Mouse (Mus musculus): ENCODE data around the gene Gm10097.

The Gm10097 gene

DNA sequence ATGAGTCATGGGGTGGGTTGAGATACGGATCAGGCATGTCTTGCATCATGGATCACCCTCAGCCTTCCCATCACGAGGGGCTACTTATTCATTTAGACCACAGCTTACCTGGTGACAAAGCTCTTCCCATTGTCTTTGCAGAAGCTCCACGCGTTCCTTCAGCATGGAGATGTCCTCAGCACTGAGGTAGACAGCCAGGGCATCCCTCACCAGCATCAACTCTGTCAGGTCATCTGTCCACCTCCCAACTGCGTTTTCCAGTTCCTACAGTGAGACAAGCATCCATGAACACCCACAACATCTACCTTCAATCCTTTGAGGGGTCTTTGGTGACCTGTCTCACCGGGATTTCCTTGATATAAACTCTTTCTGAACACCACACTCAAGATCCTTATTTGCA lies 14.7 kb downstream of the Gm10097 start:
- DNase-seq (ENCODE audit: low spot score in 2 of 2), result no peak

DNA sequence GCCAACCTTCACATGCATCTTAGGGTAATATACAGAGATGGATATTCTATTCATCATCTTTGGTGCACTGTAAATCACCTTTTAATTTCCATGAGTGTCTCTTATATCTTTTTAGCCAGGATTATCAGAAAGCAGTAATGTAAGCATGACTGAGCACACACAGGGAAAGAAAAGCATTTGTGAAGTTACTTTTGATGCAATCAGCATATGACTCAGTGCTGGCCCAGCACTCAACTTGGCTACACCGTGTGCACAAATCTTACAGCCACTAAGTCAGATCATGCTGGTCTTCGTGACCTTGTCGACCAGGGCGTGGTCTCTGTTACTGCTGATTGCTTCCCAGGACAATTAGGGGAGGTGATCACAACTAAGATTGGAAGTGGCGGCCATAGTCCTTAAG lies 16.8 kb downstream of the Gm10097 start:
- peak; percentile 8 to 11 for DNase-seq (ENCODE audit: low spot score in 2 of 2)

DNA sequence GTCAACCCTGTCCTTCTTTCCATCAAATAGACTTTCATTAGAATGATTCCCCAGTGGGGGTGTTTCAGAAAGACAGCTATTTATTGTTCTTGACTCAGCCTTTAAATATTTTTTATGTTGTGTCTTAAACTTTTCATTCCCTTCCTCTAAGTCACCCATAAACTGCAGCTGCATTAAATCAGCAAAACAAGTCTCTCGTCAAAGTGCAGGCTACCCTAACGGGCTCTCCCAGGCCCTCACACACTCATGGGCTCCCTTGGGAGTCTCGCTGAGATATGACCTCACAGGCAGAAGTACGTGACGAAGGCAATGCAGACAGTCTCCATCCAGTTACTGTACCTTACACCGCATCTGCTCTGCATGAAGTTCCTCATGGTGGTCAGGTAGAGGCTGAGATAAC lies 17.3 kb downstream of the Gm10097 start:
- DNase-seq (ENCODE audit: low spot score in 2 of 2), result no peak

DNA sequence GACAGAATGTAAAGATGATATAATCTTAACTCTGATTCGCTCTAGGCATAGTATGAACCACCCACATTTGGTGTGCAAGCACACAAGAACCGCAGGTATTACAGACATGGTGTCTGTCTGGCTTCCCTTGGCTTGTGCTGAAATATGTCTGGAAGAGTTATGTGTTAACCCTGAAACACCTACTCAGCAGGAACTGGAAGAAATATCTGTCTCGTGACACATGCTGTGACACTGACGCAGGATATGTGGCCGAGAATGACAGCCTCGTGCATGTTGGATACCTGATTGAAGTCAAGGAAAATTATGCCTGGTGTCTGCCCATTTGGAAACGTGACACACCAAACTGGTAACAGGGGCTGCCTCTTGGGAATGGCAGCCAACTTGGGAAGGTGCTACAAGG lies 18.3 kb downstream of the Gm10097 start:
- DNase-seq (ENCODE audit: low spot score in 2 of 2), result no peak

DNA sequence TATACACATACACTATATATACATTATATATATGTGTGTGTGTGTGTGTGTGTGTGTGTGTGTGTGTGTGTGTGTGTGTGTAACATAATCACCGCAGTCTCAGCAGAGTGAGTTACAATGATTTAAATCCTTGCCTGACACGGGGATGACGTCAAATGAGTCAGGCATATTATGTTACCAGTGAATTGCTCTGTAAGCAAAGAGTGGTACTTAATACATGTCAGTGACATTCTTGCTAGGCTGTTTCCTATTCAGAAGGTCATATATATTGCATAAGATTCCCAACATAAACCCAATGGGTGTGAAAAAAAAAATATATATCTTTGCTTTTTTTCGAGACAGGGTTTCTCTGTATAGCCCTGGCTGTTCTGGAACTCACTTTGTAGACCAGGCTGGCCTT lies 20.1 kb downstream of the Gm10097 start:
- DNase-seq (ENCODE audit: low spot score in 2 of 2), result no peak

DNA sequence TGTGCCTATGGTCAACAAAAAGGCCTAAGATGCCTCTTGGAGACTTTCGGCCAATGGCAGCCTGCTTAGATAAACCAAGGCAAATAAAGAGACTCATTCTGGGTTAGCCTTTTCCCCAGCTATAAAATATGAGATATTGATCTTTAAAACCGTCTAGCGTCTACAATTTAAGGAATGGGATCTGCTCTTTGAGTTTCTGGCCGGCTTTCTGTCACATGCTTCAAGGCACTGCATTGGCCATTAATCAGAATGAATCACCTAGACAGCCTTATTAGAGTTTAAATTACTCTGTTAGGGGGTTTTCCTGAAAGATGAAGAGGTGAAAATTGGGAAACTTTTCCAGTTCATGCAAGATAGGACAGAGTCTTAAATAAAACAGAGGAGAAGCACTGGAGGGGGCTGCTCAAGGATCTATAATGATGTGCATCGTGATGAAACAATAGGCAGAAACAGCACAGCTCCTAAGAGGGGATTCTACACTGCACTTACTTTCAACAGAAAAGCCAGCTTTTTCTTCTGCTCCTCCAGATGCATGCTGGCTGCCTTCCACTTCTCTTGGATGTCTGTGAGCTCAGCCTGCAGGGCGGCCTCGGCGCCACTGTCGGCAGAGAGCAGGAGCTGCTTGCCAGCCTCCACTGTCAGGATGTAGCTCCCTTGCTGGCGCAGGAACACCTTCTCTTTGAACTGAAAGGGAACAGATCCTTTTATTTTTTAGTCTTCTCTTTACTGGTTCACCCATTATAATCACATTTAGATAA lies 28.2 kb downstream of the Gm10097 start:
- DNase-seq (ENCODE audit: low spot score in 2 of 2), result peak; percentile 8 to 27

DNA sequence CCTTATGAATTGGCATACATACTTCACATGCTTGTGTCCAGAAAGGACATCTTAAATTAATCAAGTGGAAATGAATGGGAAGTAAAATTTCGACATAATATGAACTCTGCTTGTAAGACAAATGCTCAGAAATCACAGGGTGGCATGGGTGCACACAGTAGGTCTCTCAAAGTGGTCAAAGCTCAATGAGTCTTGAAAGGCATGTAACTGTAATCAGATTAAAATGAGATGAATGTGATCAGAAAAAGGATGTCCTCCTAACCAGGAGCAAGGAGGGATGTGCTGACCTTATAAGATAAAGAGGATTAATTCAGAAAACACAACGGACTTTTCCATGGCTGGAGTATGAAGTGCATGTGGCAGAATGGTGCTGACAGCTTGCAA lies 28.8 kb downstream of the Gm10097 start:
- no peak for DNase-seq (ENCODE audit: low spot score in 2 of 2)

DNA sequence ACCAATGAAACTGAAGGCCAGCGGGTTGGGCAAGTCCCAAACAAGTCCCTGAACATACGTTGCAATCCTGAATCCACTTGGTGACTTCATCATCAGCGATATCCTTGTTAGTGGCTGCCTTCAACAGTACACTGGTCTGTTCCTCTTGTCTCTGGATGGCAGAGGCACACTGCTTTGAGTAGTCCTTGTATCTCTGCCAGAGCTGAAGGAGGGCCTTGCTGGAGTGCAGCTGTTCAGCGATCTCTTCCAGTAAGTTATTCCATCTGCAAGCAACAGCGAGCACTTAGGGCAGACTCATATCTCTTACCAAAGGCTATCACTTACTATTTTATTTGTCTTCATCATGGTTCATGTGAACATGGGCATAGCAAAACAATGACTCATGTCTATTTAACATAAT lies 41.8 kb downstream of the Gm10097 start:
- DNase-seq (ENCODE audit: low spot score in 2 of 2), result no peak

DNA sequence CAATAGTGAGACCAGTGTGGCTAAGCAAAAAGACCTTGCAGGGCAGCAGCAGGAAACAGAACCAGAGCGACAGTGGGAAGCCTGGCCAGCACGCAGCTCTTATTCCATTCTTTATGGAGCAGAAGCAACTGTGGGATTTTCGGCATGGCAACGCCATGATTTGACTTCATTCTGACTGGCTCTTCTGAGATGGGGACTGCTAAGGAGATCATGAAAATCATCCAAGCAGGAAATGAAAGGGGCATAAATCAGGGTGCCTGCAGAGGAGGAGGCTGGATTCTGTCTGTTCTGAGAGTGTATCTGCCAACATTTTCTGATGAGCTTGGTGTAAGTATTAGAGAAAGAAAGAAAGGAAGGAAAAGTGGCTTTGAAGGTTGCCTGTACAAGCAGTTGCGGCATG lies 47.2 kb downstream of the Gm10097 start:
- peak in 1 of 2 experiments; percentile 6 for DNase-seq (ENCODE audit: low spot score in 2 of 2)

DNA sequence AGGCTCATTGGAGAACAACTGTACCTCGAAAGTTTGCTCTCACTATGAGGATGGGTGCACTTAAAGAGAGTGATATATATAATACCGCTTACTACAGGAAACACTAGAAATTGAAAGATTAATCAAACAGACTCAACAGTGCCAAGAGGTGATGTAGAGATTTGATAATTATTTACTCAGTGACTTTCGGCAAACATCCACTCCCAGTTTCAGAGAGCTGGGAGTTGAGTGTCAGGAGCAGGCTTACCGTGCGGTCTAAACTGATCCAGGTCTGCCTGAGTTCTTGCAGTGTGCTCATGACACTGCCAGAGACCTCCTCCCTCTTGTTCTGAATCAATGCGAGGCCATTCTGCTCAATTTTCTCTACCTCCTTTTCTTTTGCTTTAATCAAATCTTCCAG lies 47.7 kb downstream of the Gm10097 start:
- DNase-seq (ENCODE audit: low spot score in 2 of 2), result no peak
